Mouse (Mus musculus) forebrain, embryonic 10.5 days (tissue): ENCODE measurements at regions not wholly inside any gene's neighbourhood (a gene's known extent, or its start where the extent isn't known, plus 50 kb on each side); places are given as distances from the start of the nearest gene placed in this dataset.

Experiments used
- DNase-seq: peaks from one replicate; pipeline ENCODE4 v3.0.0-alpha.2; 2017; ENCODE audit warnings: low spot score; ENCODE audit errors: extremely low spot score
- H3K27ac ChIP-seq: fragments of 300-500 bp; sonication (generic); 2 replicates; pipeline ENCODE4 v1.5.1; 2016; ENCODE audit warnings: mild to moderate bottlenecking
- H3K27me3 ChIP-seq: fragments of 300-500 bp; sonication (generic); 2 replicates; pipeline ENCODE4 v1.6.1; 2016; ENCODE audit warnings: mild to moderate bottlenecking; ENCODE audit not compliant: poor library complexity, severe bottlenecking
- H3K36me3 ChIP-seq: fragments of 300-500 bp; sonication (generic); replicated peaks from 2 replicates; pipeline ENCODE4 v1.6.1; 2016; ENCODE audit warnings: mild to moderate bottlenecking, moderate library complexity
- H3K4me1 ChIP-seq: fragments of 300-500 bp; sonication (generic); 2 replicates; pipeline ENCODE4 v1.6.1; 2016
- H3K4me3 ChIP-seq: fragments of 300-500 bp; sonication (generic); 2 replicates; pipeline ENCODE4 v1.5.1; 2016; ENCODE audit warnings: mild to moderate bottlenecking, moderate library complexity
- H3K9me3 ChIP-seq: fragments of 300-500 bp; sonication (generic); 2 replicates; pipeline ENCODE4 v1.6.1; 2016; ENCODE audit warnings: mild to moderate bottlenecking, moderate library complexity
- WGBS: fragments of 180-500 bp; shearing (Covaris S2); methylation state at CpG from one replicate; pipeline ENCODE4 v1.1.7; 2016; 5-methylcytosine and 5-hydroxymethylcytosine counted together

- DNase-seq: peak; percentile 24
- no peaks in the 10 kb centered on the region for H3K36me3 ChIP-seq
These were observed 1099.6 kb upstream of the Cdh8 start for GRCm38 (mm10) chr8:100515896-100516295.

GRCm38 (mm10) chr8:100515152-100515551, 1098.9 kb upstream of the Cdh8 start:
- Histone ChIP-seq H3K27ac (0 out of 2 replicates have a peak overlapping the region, but pooled peaks have one; percentile 15), H3K27me3 (no peaks in the 10 kb centered on the region), H3K4me3 (no peak overlapping the region), H3K9me3 (no peaks in the 10 kb centered on the region), H3K36me3 (no peaks in the 10 kb centered on the region), H3K4me1 (peaks cover 11% of the 10 kb centered on the region)
- no peak for DNase-seq
- 88% methylated on average over 3 of the region's 3 CpGs for WGBS

More at GRCm38 (mm10) chr8:100515896-100516295, 1099.6 kb upstream of the Cdh8 start:
- Histone ChIP-seq H3K4me1 (peaks cover 5% of the 10 kb centered on the region; the same call in 1 of the 2 replicates), H3K9me3 (no peaks in the 10 kb centered on the region), H3K27me3 (no peaks in the 10 kb centered on the region), H3K4me3 (no peak overlapping the region), H3K27ac (no peak overlapping the region)
- WGBS: 22% methylated on average over 1 of the region's 1 CpGs

- no peak for DNase-seq
- Histone ChIP-seq H3K9me3 (no peaks in the 10 kb centered on the region), H3K27ac (no peak overlapping the region), H3K36me3 (no peaks in the 10 kb centered on the region), H3K4me1 (peaks cover 12% of the 10 kb centered on the region), H3K27me3 (no peaks in the 10 kb centered on the region), H3K4me3 (no peak overlapping the region)
- WGBS: 91% methylated on average over 2 of the region's 2 CpGs
These were observed 1090.2 kb upstream of the Cdh8 start for GRCm38 (mm10) chr8:100506478-100506877.

GRCm38 (mm10) chr8:100500342-100500712, 1084.1 kb upstream of the Cdh8 start:
- Histone ChIP-seq H3K27me3 (no peaks in the 10 kb centered on the region), H3K27ac (no peak overlapping the region), H3K9me3 (no peaks in the 10 kb centered on the region), H3K36me3 (no peaks in the 10 kb centered on the region), H3K4me1 (peaks cover 12% of the 10 kb centered on the region), H3K4me3 (no peak overlapping the region)
- DNase-seq: no peak

GRCm38 (mm10) chr8:100499614-100500341, 1083.5 kb upstream of the Cdh8 start:
- H3K9me3 ChIP-seq: no peaks in the 10 kb centered on the region
- H3K4me1 ChIP-seq: peaks cover 12% of the 10 kb centered on the region
- no peaks in the 10 kb centered on the region for H3K27me3 ChIP-seq
- H3K36me3 ChIP-seq: no peaks in the 10 kb centered on the region
- no peak overlapping the region for H3K27ac ChIP-seq
- no peak for DNase-seq
- WGBS: 61% methylated on average over 6 of the region's 6 CpGs
- H3K4me3 ChIP-seq: no peak overlapping the region

- H3K27me3 ChIP-seq: no peaks in the 10 kb centered on the region
- WGBS: 86% methylated on average over 3 of the region's 3 CpGs
- no peak for DNase-seq
- no peak overlapping the region for H3K27ac ChIP-seq
- H3K4me3 ChIP-seq: no peak overlapping the region
- H3K36me3 ChIP-seq: no peaks in the 10 kb centered on the region
- no peaks in the 10 kb centered on the region for H3K9me3 ChIP-seq
- peaks cover under 1% of the 10 kb centered on the region; the same call in 1 of the 2 replicates for H3K4me1 ChIP-seq
These were observed 1078.2 kb upstream of the Cdh8 start for GRCm38 (mm10) chr8:100494445-100494844.

- DNase-seq: no peak
- Histone ChIP-seq H3K4me3 (no peak overlapping the region), H3K4me1 (no peaks in the 10 kb centered on the region), H3K27ac (no peak overlapping the region), H3K9me3 (no peaks in the 10 kb centered on the region), H3K36me3 (no peaks in the 10 kb centered on the region), H3K27me3 (no peaks in the 10 kb centered on the region)
- WGBS: 87% methylated on average over 4 of the region's 4 CpGs
These were observed 1059.7 kb upstream of the Cdh8 start for GRCm38 (mm10) chr8:100475950-100476349.

- Histone ChIP-seq H3K9me3 (no peaks in the 10 kb centered on the region), H3K36me3 (no peaks in the 10 kb centered on the region), H3K27me3 (no peaks in the 10 kb centered on the region), H3K4me1 (no peaks in the 10 kb centered on the region), H3K4me3 (no peak overlapping the region), H3K27ac (no peak overlapping the region)
- 85% methylated on average over 2 of the region's 2 CpGs for WGBS
- DNase-seq: no peak
These were observed 1035.0 kb upstream of the Cdh8 start for GRCm38 (mm10) chr8:100451231-100451630.

- H3K36me3 ChIP-seq: no peaks in the 10 kb centered on the region
- H3K27me3 ChIP-seq: no peaks in the 10 kb centered on the region
- H3K4me1 ChIP-seq: no peaks in the 10 kb centered on the region
- DNase-seq: no peak
- H3K4me3 ChIP-seq: no peak overlapping the region
- H3K9me3 ChIP-seq: no peaks in the 10 kb centered on the region
- H3K27ac ChIP-seq: no peak overlapping the region
These were observed 1034.2 kb upstream of the Cdh8 start for GRCm38 (mm10) chr8:100450380-100450936.

- Histone ChIP-seq H3K27ac (no peak overlapping the region), H3K4me3 (no peak overlapping the region), H3K9me3 (no peaks in the 10 kb centered on the region), H3K36me3 (no peaks in the 10 kb centered on the region), H3K27me3 (no peaks in the 10 kb centered on the region), H3K4me1 (no peaks in the 10 kb centered on the region)
- DNase-seq: no peak
- WGBS: 71% methylated on average over 2 of the region's 2 CpGs
These were observed 1030.5 kb upstream of the Cdh8 start for GRCm38 (mm10) chr8:100446677-100447350.
